Mouse (Mus musculus) G1E-ER4 (cell line): ENCODE data around the gene Padi2. TPM values are rescaled to one million over a fixed set of nuclear protein-coding genes. Genes with fewer than 3 reads are reported as not detected.

Experiments used
- GATA1 ChIP-seq: IDR thresholded peaks from one replicate; pipeline ENCODE4 v1.8.0; 2012; ENCODE audit warnings: low read length, inconsistent platforms
- polyA plus RNA-seq: library from polyadenylated mRNA; stranded (reverse); fragments of >175 nt; gene quantifications from 2 replicates; pipeline ENCODE4 v1.2.3, GENCODE M21; 2012

The Padi2 gene
- polyA plus RNA-seq, 1 experiment: not detected

DNA sequence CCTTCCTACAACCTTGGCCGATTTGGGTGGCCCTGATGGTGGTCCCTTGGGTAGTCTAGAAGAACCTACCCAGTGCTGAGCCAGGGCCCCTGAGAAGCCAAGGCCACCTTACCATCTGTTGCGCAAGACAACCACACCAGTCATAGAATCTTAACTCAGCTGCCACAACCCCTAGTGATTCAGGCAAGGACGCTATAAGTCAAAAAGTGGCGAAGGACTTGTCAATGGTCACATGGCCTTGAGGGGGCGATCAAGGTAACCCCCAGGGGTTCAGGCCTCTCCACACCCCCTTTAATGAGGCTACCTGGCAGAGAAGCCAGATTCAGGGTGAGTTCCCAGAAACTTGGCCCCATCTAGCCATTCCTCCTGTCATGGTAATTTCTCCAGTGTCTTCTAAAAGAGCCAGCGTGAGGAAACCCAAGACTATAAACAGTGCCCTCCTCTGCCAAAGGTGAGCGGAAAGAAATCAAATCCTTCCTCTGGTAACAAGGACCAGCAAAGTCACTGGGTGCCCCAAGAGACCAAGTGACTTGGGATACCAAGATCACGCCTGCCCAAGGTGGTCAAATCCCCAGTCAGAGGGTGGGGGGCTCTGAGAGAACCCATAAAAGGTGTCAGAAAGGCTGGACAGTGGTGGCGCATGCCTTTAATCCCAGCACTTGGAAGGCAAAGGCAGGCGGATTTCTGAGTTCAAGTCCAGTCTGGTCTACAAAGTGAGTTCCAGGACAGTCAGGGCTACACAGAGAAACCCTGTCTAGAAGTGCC, 53.8 kb downstream of the Padi2 start:
- no peak for TF ChIP-seq GATA1

DNA sequence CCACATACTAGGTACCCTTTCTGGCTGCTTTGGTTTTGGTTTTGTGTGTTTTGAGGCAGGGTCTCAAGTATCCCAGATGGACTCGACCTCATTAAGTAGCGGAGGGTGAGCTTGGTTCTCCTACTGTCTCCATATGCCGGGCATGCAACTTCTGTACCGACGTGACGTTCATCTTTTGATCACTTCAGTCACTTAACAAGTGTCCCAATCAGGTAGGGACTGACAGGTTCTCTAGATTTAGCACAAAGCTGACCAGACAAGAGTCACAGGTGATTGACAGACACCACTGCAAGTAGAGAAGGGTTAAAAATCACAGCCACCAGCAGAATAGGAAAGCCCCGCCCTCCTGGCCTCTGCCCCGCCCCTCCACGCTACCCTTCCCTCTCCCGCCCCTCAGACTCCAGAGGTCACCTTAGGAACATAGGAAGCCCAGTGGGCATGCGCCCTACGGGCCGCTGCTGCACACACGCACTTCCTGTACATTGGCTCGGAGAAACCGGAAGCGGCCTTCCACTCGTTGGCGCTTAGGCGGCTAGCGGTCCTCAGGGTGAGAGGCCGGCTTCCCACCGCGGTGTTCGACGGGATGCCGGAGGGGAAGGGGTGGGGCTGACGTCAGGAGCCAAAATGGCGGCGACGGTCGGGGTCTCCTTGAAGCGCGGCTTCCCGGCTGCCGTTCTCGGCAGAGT, 54.8 kb downstream of the Padi2 start, which contains the start of gene Sdhb:
Sdhb (plus strand) TSS at position 423 of the 686 bp plus-strand sequence.
- no peak for TF ChIP-seq GATA1

DNA sequence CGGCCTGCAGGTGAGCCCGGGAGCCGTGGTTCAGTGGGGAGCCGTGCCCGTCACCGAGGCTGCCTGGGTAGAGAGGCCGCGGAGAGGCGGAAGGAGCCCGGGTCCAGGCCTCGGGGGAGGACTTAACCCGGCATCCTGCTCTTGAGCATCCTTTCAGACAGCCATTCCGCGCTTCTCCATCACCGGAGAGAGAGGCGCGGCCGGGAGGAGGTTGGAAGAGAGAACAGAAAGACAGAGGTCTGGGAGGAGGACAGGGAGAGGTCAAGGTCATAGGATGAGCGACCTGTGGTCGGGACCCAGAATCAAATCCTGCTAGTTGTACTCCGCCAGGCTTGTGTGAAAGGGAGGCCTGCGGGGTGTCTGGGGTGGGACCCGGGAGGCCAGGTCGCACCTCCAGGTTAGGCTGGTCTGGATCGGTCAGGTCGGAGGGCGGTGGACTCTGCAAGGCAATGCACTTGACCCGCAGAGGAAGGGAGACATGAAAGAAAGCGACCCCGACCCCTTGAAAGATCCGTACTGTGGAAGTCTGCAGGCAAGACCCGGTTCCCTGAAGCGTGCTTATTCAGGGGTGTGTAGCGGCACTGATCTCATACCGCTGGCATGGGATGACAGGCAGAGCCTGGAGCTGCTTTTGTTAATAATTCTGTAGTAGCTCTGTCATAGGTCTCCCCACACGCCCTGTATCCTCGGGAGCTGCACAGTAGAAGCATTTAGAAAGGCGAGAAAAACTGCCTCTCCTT, 55.5 kb downstream of the Padi2 start:
- TF ChIP-seq GATA1: no peak

DNA sequence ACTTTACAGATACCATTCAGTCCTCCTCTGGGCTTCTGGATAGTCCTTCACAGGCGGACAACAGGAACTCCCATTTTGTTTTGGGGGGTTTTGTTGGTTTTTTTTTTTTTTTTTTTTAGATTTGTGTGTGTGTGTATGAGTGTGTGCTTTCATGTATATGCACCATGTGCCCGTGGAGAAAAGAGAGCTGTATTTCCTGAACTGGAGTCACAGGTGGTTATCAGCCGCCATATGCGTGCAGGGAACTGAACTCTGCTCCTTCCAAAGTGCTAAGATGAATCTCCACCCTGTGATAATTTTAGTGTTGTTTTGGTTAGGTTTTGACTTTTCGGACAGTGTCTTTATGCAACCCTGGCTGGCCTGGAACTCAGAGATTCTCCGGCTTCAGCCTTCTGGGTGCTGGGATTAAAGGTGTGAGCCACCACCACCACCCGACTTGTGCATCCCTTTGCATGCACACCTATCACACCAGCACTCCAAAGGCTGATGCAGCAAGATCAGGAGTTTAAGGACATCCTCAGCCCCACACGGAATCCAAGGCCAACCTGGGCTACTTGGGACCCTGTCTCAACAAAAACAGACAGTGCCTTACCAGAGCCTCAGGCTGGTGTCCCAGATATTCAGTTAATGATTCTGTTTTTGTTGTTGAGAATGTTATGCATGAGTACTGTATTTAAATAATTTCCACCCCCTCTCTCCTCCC, 56.2 kb downstream of the Padi2 start:
- no peak for TF ChIP-seq GATA1

DNA sequence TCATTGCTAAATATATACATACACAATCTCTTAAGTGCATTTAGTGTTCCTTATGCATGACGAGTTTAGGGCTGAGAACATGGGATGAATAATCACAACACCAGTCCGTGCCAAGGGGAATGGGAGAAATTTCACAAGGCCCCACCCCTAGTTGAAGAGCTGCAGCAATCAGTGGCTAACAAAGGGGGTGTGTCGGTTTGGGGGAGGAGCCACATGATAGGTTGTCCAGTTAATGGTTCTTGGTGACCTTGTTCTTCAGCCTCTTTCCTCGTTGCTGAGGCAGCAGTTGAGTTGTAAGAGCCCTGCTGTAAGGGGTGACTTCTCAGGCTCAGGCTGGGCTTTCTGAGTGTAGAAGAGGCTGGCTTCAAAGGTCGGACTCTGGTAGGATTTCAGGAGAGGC, 56.8 kb downstream of the Padi2 start:
- TF ChIP-seq GATA1: no peak

DNA sequence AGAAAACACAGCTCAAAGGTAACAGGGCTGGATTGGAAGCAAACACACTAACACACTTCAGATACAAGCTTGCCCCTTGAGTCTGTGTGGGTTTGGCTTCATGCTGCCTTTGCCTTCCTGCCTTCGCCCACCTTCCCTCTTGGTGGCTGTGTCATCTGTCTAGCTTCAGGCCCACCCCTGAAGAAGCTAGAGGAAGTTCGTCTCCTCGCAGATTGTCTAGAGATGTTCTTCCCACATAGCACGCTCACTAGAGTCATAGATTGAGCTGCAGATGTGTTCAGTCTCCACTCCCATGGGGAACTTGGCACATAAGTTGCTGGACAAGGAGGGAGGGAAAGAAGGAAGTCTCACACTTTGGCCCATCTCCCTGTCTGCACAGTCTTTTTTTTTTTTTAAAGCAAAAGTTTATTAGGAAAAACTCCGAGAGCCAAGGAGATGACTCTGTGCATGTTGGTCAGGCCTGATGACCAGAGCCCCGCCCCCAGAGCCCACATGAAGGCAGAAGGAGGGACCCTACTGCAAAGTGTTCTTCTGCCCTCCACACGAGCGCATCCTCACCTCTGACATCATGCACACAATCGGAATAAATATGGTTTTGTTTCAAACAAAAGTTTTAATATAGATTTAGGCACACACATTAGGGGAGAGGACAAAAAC, 57.9 kb downstream of the Padi2 start:
- no peak for TF ChIP-seq GATA1

DNA sequence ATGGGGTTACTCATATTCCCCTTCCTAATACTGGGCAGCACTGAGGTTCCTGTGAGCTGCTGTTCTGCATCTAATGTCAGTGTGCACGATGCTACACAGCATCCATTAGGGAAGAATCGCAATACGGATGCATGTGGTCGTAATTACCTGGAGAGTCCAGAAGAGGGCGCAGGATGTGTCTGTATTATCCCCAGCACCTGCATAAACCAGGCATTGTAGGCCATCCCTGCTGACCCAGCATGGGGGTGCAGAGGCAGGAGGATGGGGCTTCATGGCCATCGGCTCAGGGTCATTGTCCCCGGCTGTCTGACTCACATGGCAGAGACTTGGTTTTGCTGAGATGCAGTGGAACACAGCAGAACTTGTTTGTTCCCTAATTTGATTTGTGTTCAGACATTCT, 58.5 kb downstream of the Padi2 start:
- no peak for TF ChIP-seq GATA1

DNA sequence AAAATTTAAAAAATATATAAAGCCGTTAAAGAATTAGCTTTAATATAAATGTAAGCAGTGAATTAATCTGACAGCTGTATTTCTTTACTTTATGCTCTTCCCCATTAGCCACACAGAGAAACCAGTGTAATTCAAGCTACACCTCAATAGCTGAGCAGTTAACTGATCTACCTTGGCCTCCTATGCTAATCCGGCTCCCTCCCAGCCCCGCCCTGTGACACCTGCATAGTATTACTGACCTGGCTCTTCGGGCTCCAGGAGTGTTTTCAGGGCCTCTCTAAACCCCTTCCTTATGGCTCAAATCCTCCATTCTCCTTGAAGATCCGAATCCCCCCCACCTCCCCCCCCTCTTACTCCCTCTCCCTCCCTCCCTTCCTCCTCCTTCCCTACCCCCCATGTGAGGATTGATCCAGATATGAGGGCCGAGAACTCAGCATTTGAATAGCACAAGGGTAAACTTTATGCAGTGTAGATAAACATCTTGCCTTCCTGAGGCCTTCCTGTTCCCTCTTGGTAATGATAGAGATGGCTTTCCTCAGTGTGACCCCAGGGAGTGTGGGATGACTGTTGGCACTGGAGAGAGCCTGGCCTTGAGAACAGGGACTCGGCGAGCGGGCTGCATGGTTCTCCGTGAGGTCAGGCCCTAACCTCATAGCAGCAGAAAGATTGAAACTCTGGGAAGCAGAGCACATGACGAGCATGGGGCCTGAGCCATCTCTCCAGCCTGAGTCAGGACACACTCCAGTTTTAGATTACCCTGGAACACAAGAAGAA, 61.4 kb downstream of the Padi2 start:
- TF ChIP-seq GATA1: no peak

DNA sequence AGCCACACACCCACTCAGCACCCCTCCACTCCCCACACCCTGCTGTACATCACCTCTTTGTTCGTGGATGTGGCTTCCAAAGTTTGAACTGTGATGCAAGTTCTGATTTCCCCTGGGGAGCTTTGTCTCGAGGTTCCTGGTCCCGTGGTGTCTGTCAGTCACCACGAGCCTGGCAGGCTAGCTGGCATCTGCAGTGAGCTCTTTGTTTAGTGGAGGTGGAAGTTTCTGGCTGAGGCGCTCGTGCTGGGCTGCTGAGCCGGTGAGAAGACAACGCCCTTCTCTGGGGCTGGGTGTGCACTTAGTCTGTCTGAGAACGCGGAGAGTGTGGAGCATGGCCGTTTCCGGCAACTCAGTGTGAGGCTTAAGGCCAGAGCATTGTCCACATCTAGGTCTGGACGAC, 65.5 kb downstream of the Padi2 start:
- no peak for TF ChIP-seq GATA1

DNA sequence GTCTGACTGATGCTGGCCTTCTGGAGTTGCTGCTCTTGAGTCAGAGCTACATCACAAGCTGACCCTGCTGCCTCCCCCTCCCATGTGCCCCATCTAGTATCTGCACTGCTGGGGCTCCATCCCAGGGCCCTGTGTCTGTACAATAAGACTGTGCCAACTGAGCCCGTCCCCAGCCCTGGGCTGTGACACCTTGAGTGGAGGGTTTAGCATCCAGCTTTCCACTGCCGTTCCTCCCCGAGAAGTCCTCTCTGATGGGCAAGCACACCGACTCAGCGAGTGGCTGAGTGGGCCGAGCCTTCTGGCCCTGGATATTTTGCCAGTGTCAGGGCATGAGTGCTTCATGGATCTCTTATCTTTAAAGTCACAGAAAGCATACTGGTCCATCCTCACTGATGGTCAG, 68.3 kb downstream of the Padi2 start:
- no peak for TF ChIP-seq GATA1

DNA sequence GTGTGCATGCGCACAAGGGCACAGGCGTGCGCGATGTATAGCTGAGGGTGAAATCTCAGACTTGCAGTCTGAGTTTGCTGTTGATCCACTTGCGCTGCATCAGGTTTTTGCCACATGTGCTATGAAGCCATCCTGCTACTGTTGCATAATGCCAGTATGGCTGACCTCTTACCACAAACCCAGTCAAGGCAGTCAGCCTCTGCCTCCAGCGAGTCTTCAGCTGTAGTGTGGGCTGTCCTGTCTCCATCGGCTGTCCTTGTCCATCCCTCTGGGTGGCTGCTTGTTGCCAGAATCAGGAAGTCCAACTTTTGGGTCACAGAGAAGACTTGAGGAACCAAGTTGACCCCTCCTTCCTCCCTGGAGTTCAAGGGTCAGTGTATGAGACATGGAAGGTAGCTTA, 69.2 kb downstream of the Padi2 start:
- TF ChIP-seq GATA1: no peak

DNA sequence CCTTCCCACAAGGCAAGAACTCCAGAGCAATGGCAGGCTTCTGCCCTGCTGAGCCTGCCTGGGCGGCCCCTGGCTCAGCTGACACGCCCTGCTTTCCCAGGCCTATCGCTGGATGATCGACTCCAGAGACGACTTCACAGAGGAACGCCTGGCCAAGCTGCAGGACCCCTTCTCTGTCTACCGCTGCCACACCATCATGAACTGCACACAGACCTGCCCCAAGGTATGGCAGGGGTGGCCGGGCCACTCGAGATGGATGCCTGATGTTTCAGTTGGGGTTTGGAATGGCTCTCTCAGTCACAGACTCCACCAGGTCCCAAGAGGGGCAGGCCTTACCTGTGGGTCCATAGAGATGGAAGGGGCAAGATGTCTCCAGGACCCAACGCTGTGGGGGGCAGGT, 71.1 kb downstream of the Padi2 start:
- TF ChIP-seq GATA1: no peak

DNA sequence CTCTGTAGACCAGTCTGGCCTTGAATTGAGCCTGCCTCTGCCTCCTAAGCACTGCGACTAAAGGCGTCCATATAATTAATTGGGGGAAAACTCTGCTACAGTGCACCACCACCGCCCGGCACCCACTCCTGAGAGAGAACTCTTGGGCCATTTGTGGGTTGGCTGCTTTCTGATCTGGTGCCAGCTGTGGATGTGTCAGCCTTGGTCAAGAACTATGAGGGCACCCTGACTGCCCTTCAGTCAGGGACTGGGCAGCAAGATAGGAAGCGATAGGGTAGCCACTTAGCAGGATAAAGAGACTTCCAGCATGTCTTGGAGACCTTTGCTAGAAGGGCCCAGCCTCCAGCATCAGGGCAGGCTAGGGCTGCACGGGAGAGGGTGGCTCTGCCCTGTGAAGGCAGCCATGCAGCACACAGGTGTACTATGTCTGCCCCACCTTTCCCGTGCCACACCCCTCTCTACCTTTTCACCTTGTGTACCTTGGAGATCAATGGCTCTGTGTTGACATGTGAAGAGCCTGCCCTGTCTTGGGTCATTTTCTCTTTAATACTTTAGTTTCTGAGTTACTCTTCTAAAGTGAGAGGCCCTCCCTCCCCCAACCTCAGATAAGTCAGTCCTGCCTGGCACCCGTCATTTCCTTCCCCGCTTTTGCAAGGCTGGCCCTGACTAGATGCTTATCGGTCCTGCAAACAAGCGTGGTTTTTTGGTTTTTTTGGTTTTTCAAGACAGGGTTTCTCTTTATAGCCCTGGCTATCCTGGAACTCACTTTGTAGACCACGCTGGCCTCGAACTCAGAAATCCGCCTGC, 71.9 kb downstream of the Padi2 start:
- TF ChIP-seq GATA1: no peak

DNA sequence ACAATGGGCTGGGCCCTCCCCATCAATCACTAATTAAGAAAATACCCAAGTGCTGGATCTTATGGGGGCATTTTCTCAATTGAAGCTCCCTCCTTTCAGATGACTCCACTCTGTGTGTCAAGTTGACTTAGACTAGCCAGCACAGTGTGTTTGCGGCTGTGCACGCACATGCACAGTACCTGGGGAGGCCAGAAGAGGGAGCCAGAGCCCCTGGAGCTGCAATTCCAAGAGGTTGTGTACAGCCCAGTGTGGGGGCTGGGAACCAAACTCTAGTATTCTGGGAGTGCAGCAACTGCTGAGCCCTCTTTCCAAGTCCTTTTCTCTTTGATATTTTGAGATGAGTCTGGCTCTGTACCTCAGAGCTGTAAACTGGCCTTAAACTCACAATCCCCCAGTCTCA, 75.5 kb downstream of the Padi2 start:
- no peak for TF ChIP-seq GATA1
